Comparison of ENCODE assay signal across 28 mouse cellular contexts in the genomic region with DNA sequence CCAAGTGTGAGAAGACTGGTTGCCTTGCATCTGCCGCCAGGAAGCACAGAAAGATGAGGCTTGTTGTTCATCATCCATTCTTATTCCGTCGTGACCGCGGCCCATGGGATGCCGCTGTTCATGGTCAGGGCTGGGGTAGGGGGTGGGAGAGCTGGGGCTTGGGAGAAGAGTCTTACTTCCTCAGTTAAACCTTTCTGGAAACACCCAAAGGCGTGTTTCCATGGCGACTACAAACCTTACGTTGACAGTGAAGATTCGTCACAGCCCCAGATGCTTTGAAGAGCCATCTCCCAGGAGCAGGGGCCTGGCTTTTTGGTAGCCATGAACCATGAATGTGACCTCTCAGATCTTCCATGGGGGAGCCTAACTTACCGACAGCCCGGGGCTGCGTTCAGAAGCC.
A peak's percentile ranks its signal among the peaks of the same experiment; 100 is the strongest.
DNase-seq lines count a peak whose midpoint lies in the region; ATAC-seq and TF ChIP-seq lines count a peak whose summit lies in the region.
"Had no signal": no experiment of that assay in that cellular context is flagged by ENCODE, and none has a peak within 500 bp of the region (broad histone marks: within the 10 kb centered on the region; RNA-seq: fewer than 3 reads in every experiment).

No protein-coding gene starts in this region.

- no peaks in the 10 kb centered on the region for H3K9me3 ChIP-seq in midbrain, postnatal 0 days (ENCODE audit: low read length)
- no peaks in the 10 kb centered on the region for H3K9me3 ChIP-seq in midbrain, embryonic 16.5 days (replicated peaks; ENCODE audit: control insufficient read depth, low read length, poor library complexity, severe bottlenecking)
- H3K9me3 ChIP-seq: embryonic facial prominence, embryonic 12.5 days; embryonic facial prominence, embryonic 15.5 days; heart, embryonic 10.5 days; heart, embryonic 13.5 days; intestine, embryonic 15.5 days had no signal

- no peak overlapping the region for H3K9ac ChIP-seq in midbrain, postnatal 0 days (replicated peaks; ENCODE audit: low read length, poor library complexity, severe bottlenecking)
- no peak overlapping the region for H3K9ac ChIP-seq in midbrain, embryonic 16.5 days (ENCODE audit: low read depth, low read length)
- H3K9ac ChIP-seq: embryonic facial prominence, embryonic 12.5 days; embryonic facial prominence, embryonic 15.5 days; forebrain, postnatal 0 days; heart, embryonic 13.5 days; hindbrain, embryonic 14.5 days; intestine, embryonic 15.5 days had no signal

- no peaks in the 10 kb centered on the region for H3K27me3 ChIP-seq in midbrain, postnatal 0 days (ENCODE audit: insufficient read depth, low read length)
- no peaks in the 10 kb centered on the region for H3K27me3 ChIP-seq in midbrain, embryonic 16.5 days (ENCODE audit: control insufficient read depth, insufficient read depth, low read depth, low read length)
- H3K27me3 ChIP-seq: embryonic facial prominence, embryonic 12.5 days; embryonic facial prominence, embryonic 15.5 days; heart, embryonic 13.5 days; intestine, embryonic 15.5 days had no signal

- H3K4me3 ChIP-seq in midbrain, postnatal 0 days (ENCODE audit: low read depth, low read length) = no peak overlapping the region
- no peak overlapping the region for H3K4me3 ChIP-seq in midbrain, embryonic 16.5 days (ENCODE audit: low read depth, low read length)
- H3K4me3 ChIP-seq: embryonic facial prominence, embryonic 12.5 days; embryonic facial prominence, embryonic 15.5 days; heart, adult 2 months; heart, embryonic 10.5 days; heart, embryonic 13.5 days; intestine, embryonic 15.5 days had no signal

- no peak overlapping the region for H3K27ac ChIP-seq in midbrain, postnatal 0 days (ENCODE audit: low read depth, low read length)
- H3K27ac ChIP-seq in midbrain, embryonic 16.5 days (ENCODE audit: low read length) = no peak overlapping the region
- H3K27ac ChIP-seq: embryonic facial prominence, embryonic 12.5 days; embryonic facial prominence, embryonic 15.5 days; heart, adult 2 months; heart, embryonic 10.5 days; heart, embryonic 13.5 days; hindbrain, embryonic 14.5 days; intestine, embryonic 15.5 days had no signal

- WGBS in midbrain, postnatal 0 days = 59% methylated on average over 13 of the region's 13 CpGs
- WGBS in midbrain, embryonic 16.5 days = 71% methylated on average over 13 of the region's 13 CpGs

- peak; percentile 21 for DNase-seq in embryo, embryonic 10 days (ENCODE audit: low spot score)
- no peak for DNase-seq in embryo, embryonic 9.5 days (ENCODE audit: extremely low spot score)
- DNase-seq in midbrain, postnatal 0 days (ENCODE audit: low spot score) = peak; percentile 21
- peak; percentile 16 for DNase-seq in telencephalon, adult 2 months (ENCODE audit: low read depth, low spot score)
- DNase-seq: adrenal gland, adult 8-10 months; adrenal gland, postnatal 25 days; cerebellum, adult 18-20 months; cerebellum, adult 9-11 months; cerebellum, postnatal 25 days; forebrain, postnatal 0 days; gastrocnemius, postnatal 10 days; gastrocnemius, postnatal 36 days; heart, adult 2 months; heart, postnatal 14 days; heart, postnatal 4 days; kidney, adult 11 months had no signal

- no peak overlapping the region for H3K4me2 ChIP-seq in midbrain, postnatal 0 days (ENCODE audit: low read depth, low read length, poor library complexity, severe bottlenecking)
- no peak overlapping the region for H3K4me2 ChIP-seq in midbrain, embryonic 16.5 days (ENCODE audit: low read length)
- H3K4me2 ChIP-seq: embryonic facial prominence, embryonic 12.5 days; embryonic facial prominence, embryonic 15.5 days; heart, embryonic 13.5 days; hindbrain, embryonic 14.5 days; intestine, embryonic 15.5 days had no signal

- H3K4me1 ChIP-seq in midbrain, postnatal 0 days (ENCODE audit: insufficient read depth, low read length) = peaks cover 4% of the 10 kb centered on the region; the same call in 1 of the 2 replicates
- H3K4me1 ChIP-seq in midbrain, embryonic 16.5 days (ENCODE audit: control insufficient read depth, insufficient read depth, low read length) = peaks cover 3% of the 10 kb centered on the region; the same call in 1 of the 2 replicates
- H3K4me1 ChIP-seq: embryonic facial prominence, embryonic 15.5 days; intestine, embryonic 15.5 days had no signal

- no peak for ATAC-seq in midbrain, postnatal 0 days (ENCODE audit: low FRiP score)
- no peak for ATAC-seq in midbrain, embryonic 16.5 days
- ATAC-seq in megakaryocyte, adult 5-6 weeks (ENCODE audit: poor library complexity, severe bottlenecking) = no peak
- ATAC-seq: activated CD4-positive, CD25-positive, alpha-beta regulatory T cell, adult 4 months; forebrain, embryonic 14.5 days; forebrain, postnatal 0 days; intestine, embryonic 15.5 days; Patski had no signal

- H3K36me3 ChIP-seq in midbrain, postnatal 0 days (ENCODE audit: insufficient read depth, low read length) = no peaks in the 10 kb centered on the region
- H3K36me3 ChIP-seq in midbrain, embryonic 16.5 days (ENCODE audit: control insufficient read depth, insufficient read depth, low read length) = no peaks in the 10 kb centered on the region
- H3K36me3 ChIP-seq: embryonic facial prominence, embryonic 12.5 days; embryonic facial prominence, embryonic 15.5 days; G1E; heart, embryonic 10.5 days; heart, embryonic 13.5 days; intestine, embryonic 15.5 days had no signal

- no peak for TF ChIP-seq CTCF in midbrain, postnatal 0 days (IDR thresholded peaks at IDR 0.05)
